Mouse (Mus musculus) intestine, embryonic 14.5 days (tissue): ENCODE measurements at regions not wholly inside any gene's neighbourhood (a gene's known extent, or its start where the extent isn't known, plus 50 kb on each side); places are given as distances from the start of the nearest gene placed in this dataset.

ENCODE experiments used
- ATAC-seq: fragments of 200-750 bp; cut with Nextera tagmentation; replicated peaks from 2 replicates; pipeline ENCODE4 v1.8.0; 2017; ENCODE audit warnings: low read depth, moderate number of reproducible peaks, moderate TSS enrichment, moderate library complexity; ENCODE audit not compliant: low FRiP score, low TSS enrichment
- DNase-seq: peaks from one replicate; pipeline ENCODE4 v3.0.0-alpha.2; 2018; ENCODE audit warnings: low spot score
- H3K27ac ChIP-seq: fragments of 300-500 bp; sonication (generic); 2 replicates; pipeline ENCODE4 v1.5.1; 2014; ENCODE audit warnings: low read depth, mild to moderate bottlenecking, control low read depth
- H3K27me3 ChIP-seq: fragments of 300-500 bp; sonication (generic); replicated peaks from 2 replicates; pipeline ENCODE4 v1.6.1; 2014; ENCODE audit warnings: low read length, control low read depth; ENCODE audit not compliant: control insufficient read depth, insufficient read depth
- H3K36me3 ChIP-seq: fragments of 300-500 bp; sonication (generic); 2 replicates; pipeline ENCODE4 v1.6.1; 2014; ENCODE audit warnings: low read length, control low read depth; ENCODE audit not compliant: control insufficient read depth, insufficient read depth
- H3K4me1 ChIP-seq: fragments of 300-500 bp; sonication (generic); replicated peaks from 2 replicates; pipeline ENCODE4 v1.6.1; 2014; ENCODE audit warnings: low read length, control low read depth, mixed read lengths; ENCODE audit not compliant: control insufficient read depth, insufficient read depth
- H3K4me2 ChIP-seq: fragments of 300-500 bp; sonication (generic); 2 replicates; pipeline ENCODE4 v1.6.1; 2014; ENCODE audit warnings: low read length
- H3K4me3 ChIP-seq: fragments of 300-500 bp; sonication (generic); 2 replicates; pipeline ENCODE4 v1.5.1; 2014; ENCODE audit warnings: low read depth, low read length, control low read depth, mixed read lengths
- H3K9ac ChIP-seq: fragments of 300-500 bp; sonication (generic); 2 replicates; pipeline ENCODE4 v1.6.1; 2014; ENCODE audit warnings: mild to moderate bottlenecking, low read length
- H3K9me3 ChIP-seq: fragments of 300-500 bp; sonication (generic); 2 replicates; pipeline ENCODE4 v1.6.1; 2016; ENCODE audit warnings: low read length, control low read depth; ENCODE audit not compliant: control insufficient read depth
- WGBS: fragments of 180-500 bp; shearing (Covaris S2); extraction: QIAGEN DNeasy Blood & Tissue Kit; methylation state at CpG from one replicate; pipeline ENCODE4 v1.1.7; 2014; 5-methylcytosine and 5-hydroxymethylcytosine counted together

DNA sequence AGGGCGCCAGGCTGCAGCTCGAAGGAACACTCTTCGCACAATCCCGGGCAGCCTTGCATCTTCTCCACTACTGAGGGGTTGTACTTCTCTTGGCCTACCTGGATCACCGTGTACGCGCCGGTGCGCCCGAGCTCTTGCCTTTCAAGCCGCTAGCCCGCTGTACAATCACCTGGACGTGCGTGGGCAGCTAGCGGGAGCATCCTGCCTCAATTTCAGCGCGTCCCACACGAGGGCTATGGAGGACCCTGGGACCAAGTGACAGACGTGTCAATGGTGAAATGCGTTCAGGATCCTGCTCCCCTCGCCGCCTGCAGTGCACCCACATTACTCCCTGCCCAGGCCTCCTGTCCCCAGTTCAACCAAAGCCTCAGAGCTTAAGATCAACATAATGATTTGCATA is 373.2 kb upstream of the Cntn5 start:
- Histone ChIP-seq H3K27me3 (no peaks in the 10 kb centered on the region), H3K9me3 (no peaks in the 10 kb centered on the region), H3K4me2 (no peak overlapping the region), H3K36me3 (no peaks in the 10 kb centered on the region), H3K4me1 (no peaks in the 10 kb centered on the region), H3K4me3 (no peak overlapping the region), H3K9ac (no peak overlapping the region), H3K27ac (no peak overlapping the region)
- no peak for DNase-seq
- ATAC-seq: no peak
- 90% methylated on average over 22 of the region's 22 CpGs for WGBS

DNA sequence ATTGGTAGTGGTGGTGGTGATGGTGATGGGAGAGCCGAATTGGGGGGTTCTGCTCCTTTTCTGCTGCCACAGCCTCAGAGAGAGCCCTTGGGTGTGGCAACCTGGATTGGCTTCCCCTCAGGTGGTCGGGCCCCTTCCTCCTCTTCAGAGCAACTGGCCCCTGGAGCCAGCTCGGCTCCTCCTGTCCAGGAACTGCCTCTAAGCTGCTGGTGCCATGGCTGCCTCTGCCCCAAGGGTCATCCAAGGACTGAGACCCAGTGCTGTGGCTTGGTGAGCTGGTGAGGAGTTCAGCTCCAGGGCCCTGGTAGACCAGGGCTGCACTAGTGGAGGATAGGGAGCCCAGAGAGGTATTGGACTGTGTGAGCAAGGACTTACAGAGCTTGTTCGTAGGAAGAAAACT is 372.4 kb upstream of the Cntn5 start:
- no peak overlapping the region for H3K9ac ChIP-seq
- no peak overlapping the region for H3K4me3 ChIP-seq
- H3K9me3 ChIP-seq: no peaks in the 10 kb centered on the region
- no peaks in the 10 kb centered on the region for H3K27me3 ChIP-seq
- DNase-seq (no peak), ATAC-seq (no peak)
- no peaks in the 10 kb centered on the region for H3K4me1 ChIP-seq
- H3K27ac ChIP-seq: no peak overlapping the region
- WGBS: 85% methylated on average over 4 of the region's 4 CpGs
- no peaks in the 10 kb centered on the region for H3K36me3 ChIP-seq
- H3K4me2 ChIP-seq: no peak overlapping the region

DNA sequence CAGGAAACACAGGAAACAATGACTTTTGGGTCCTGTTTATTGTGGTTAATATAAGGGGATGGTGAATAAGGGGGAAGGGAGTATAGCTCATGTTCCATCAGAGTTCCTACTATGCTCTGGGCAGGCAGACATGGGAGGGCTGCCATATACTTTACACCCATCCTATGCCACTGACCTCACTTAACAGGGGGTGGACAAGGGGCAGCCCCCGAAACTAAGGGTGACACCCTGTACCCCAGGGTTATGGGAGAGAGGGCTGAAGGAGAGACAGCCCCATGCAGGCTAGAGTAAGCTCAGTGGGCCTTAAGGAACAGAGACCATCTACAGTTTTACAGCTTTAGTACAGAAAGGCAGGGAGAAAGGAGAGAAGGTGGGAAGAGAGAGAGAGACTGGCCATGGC is 352.3 kb upstream of the Cntn5 start:
- ATAC-seq (no peak), DNase-seq (no peak)
- no peak overlapping the region for H3K9ac ChIP-seq
- no peak overlapping the region for H3K4me2 ChIP-seq
- no peaks in the 10 kb centered on the region for H3K9me3 ChIP-seq
- no peaks in the 10 kb centered on the region for H3K4me1 ChIP-seq
- WGBS: 69% methylated on average over 1 of the region's 1 CpGs
- H3K27me3 ChIP-seq: no peaks in the 10 kb centered on the region
- no peak overlapping the region for H3K27ac ChIP-seq
- H3K4me3 ChIP-seq: no peak overlapping the region
- H3K36me3 ChIP-seq: no peaks in the 10 kb centered on the region

DNA sequence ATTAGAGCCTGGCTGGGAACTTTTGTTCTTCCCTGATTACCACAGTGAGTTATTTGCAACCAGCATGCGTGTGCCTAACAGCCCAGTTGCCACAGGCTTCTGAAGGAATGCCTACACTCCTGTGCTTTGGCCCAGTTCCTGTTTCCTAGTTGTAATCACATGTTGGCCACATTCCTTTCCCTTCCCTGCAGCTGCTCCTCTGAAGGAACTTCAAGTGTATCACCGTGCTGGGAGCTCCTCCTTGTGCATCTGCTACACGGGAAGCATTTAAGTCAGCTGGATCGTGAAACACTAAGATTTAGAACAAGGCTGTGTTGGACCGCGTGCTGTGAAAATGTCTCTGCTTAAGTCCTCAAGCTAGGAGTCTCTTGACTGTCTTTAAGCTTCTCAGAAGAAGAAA is 302.3 kb upstream of the Cntn5 start:
- H3K27me3 ChIP-seq: no peaks in the 10 kb centered on the region
- no peak for DNase-seq
- no peaks in the 10 kb centered on the region for H3K36me3 ChIP-seq
- ATAC-seq: no peak
- H3K27ac ChIP-seq: no peak overlapping the region
- H3K4me2 ChIP-seq: no peak overlapping the region
- H3K9me3 ChIP-seq: 0 out of 2 replicates have a peak, but pooled peaks cover 2% of the 10 kb centered on the region
- no peak overlapping the region for H3K4me3 ChIP-seq
- H3K4me1 ChIP-seq: no peaks in the 10 kb centered on the region
- WGBS: 64% methylated on average over 6 of the region's 6 CpGs
- no peak overlapping the region for H3K9ac ChIP-seq

DNA sequence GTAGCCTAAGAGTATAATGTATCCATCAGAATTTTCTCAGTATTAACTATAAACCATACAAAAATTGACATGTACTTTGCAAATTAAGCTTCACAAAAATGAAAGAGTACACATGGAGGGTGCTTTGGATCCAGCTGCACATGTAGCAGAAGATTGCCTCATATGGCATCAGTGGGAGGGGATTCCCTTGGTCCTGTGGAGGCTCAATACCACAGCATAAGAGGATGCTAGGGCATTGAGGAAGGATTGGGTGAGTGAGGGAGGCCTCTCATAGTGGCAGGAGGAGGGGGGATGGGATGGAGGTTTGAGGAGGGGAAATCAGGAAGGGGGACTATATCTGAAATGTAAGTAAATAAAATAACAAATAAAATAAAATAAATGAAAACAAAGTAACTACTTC is 301.7 kb upstream of the Cntn5 start:
- DNase-seq: no peak
- Histone ChIP-seq H3K4me1 (no peaks in the 10 kb centered on the region), H3K9ac (no peak overlapping the region), H3K36me3 (no peaks in the 10 kb centered on the region), H3K9me3 (0 out of 2 replicates have a peak, but pooled peaks cover 2% of the 10 kb centered on the region), H3K4me2 (no peak overlapping the region), H3K27ac (no peak overlapping the region), H3K4me3 (no peak overlapping the region), H3K27me3 (no peaks in the 10 kb centered on the region)
- ATAC-seq: no peak

DNA sequence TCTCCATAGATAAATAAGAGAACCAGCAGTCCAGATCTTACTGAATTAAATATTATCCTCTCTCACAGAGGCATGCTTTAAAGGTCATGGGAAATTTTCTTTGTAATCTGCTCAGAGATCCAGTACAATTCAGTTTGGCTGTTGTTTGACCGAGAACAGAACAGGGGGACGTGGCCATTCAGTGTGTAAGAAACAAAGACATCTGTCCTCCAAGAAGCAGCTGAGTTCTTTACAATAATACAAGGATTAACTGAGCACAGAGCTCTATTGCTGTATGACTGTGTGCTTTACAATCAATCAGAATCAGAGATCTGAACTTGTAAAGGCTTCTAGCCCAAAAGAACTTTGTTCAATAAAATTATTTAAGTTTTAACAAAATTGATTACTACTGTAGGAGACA is 287.6 kb upstream of the Cntn5 start:
- Histone ChIP-seq H3K9ac (no peak overlapping the region), H3K36me3 (no peaks in the 10 kb centered on the region), H3K27me3 (no peaks in the 10 kb centered on the region), H3K4me3 (no peak overlapping the region), H3K9me3 (no peaks in the 10 kb centered on the region), H3K27ac (no peak overlapping the region), H3K4me2 (no peak overlapping the region), H3K4me1 (no peaks in the 10 kb centered on the region)
- ATAC-seq (no peak), DNase-seq (no peak)
- WGBS: 64% methylated on average over 2 of the region's 2 CpGs

DNA sequence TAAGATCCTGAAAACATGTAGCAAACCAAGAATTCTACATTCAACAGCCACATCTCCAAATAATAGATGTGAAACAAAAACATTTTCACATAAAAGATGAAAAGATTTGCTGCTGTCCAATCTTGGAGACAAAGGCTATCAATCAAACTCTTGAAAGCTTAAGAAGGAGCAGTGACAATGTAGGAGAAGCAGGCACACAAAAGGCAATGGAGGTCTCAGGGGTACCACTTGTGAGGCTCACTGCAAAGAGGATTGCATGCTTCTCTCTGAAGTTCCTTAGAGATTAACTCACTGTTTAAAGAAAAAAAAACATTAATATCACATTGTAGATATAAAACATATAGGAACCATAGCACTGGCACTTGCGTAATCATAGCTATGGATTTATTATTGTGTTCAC is 241.2 kb upstream of the Cntn5 start:
- Histone ChIP-seq H3K4me3 (no peak overlapping the region), H3K27me3 (no peaks in the 10 kb centered on the region), H3K27ac (no peak overlapping the region), H3K9ac (no peak overlapping the region), H3K36me3 (no peaks in the 10 kb centered on the region), H3K9me3 (no peaks in the 10 kb centered on the region), H3K4me1 (no peaks in the 10 kb centered on the region), H3K4me2 (no peak overlapping the region)
- DNase-seq: no peak
- 97% methylated on average over 1 of the region's 1 CpGs for WGBS
- ATAC-seq: no peak

DNA sequence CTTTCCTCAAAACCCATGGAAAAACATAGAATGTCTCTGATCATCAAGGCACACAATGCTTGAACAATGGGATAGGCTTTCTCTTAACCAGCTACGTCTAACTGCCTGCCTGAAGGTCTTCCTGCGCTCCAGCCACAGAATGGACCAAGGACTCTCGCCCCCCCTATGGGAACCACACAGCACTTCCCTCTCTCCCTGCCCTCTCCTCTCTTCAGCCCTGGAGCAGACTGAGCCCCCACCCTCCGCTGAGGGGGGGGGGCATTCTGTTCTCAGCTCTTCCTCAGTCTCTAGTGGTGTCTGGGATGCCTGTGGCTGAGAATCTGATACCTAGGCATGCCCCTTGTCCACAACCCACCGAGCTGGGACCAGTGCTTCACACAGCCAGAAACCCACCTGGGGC is 222.3 kb upstream of the Cntn5 start:
- DNase-seq: no peak
- Histone ChIP-seq H3K4me2 (no peak overlapping the region), H3K36me3 (no peaks in the 10 kb centered on the region), H3K4me1 (no peaks in the 10 kb centered on the region), H3K27me3 (no peaks in the 10 kb centered on the region), H3K9me3 (no peaks in the 10 kb centered on the region), H3K9ac (no peak overlapping the region), H3K27ac (no peak overlapping the region), H3K4me3 (no peak overlapping the region)
- ATAC-seq: no peak
- 68% methylated on average over 5 of the region's 5 CpGs for WGBS

DNA sequence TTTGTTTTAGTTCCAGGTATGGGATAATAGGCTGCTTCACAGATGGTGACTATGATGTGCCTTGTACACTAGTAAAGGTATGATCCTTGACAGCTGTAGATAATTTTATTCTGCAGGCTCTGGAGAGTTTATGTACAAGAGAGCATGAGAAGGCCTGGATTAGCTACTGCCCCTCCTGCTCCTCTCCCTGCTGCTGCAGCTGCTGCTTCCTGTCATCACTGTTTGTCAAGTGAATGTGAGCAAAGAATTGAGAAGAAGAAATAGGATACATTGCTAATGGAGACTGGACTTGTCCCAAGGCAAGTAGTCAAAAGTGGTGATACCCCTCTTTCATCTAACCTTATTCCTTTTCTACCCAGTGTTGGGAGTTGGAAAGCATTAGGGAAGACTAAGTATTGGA is 214.6 kb upstream of the Cntn5 start:
- no peak overlapping the region for H3K9ac ChIP-seq
- H3K4me1 ChIP-seq: no peaks in the 10 kb centered on the region
- DNase-seq: no peak
- no peak overlapping the region for H3K4me2 ChIP-seq
- no peaks in the 10 kb centered on the region for H3K9me3 ChIP-seq
- H3K27ac ChIP-seq: no peak overlapping the region
- no peak overlapping the region for H3K4me3 ChIP-seq
- H3K36me3 ChIP-seq: no peaks in the 10 kb centered on the region
- ATAC-seq: no peak
- no peaks in the 10 kb centered on the region for H3K27me3 ChIP-seq
